Mouse (Mus musculus) gastrocnemius, adult 8-10 months (tissue): ENCODE data around the gene Hs3st5. TPM values are rescaled to one million over a fixed set of nuclear protein-coding genes. Genes with fewer than 3 reads are reported as not detected.
"Not testable (repeated sequence)": the region's sequence is repeated elsewhere in the genome, so short reads cannot be mapped to it uniquely, and the experiment has no call there.

Source experiments
- DNase-seq, 2 experiments: peaks; one replicate each; pipeline ENCODE4 v3.0.0; 2022; ENCODE audit warnings: low spot score in 2 of 2
- total RNA-seq, 4 experiments: library from RNA; stranded (reverse); gene quantifications; 2 replicates each; pipeline ENCODE4 v1.2.4; 2022

Hs3st5 gene
- total RNA-seq, result 1 to 10 TPM; 4.5 to 8.3 (median 7.5) TPM

GRCm38 (mm10) chr10:36506727-36507555 is at the start of gene Hs3st5:
Hs3st5 (plus strand) TSS chr10:36506814.
- DNase-seq, result peak in 1 of 2 experiments; percentile 11

GRCm38 (mm10) chr10:36468664-36469063 is 38.0 kb upstream of the Hs3st5 start:
- no peak for DNase-seq

- no peak for DNase-seq
These were observed 35.5 kb upstream of the Hs3st5 start for GRCm38 (mm10) chr10:36471135-36471534.

- DNase-seq, result no peak
These were observed 31.8 kb upstream of the Hs3st5 start for GRCm38 (mm10) chr10:36474834-36475233.

- DNase-seq, result no peak
These were observed 29.1 kb upstream of the Hs3st5 start for GRCm38 (mm10) chr10:36477543-36477942.

GRCm38 (mm10) chr10:36483362-36483761 is 23.3 kb upstream of the Hs3st5 start:
- DNase-seq, result no peak

GRCm38 (mm10) chr10:36484011-36484410 is 22.6 kb upstream of the Hs3st5 start:
- DNase-seq, result no peak

GRCm38 (mm10) chr10:36484728-36485300 is 21.8 kb upstream of the Hs3st5 start:
- no peak for DNase-seq

- DNase-seq, result no peak
These were observed 13.0 kb upstream of the Hs3st5 start for GRCm38 (mm10) chr10:36493566-36493965.

GRCm38 (mm10) chr10:36499713-36500112 is 6.9 kb upstream of the Hs3st5 start:
- DNase-seq, result no peak

- no peak for DNase-seq
These were observed 434 bp upstream of the Hs3st5 start for GRCm38 (mm10) chr10:36506033-36506726.

- DNase-seq, result no peak
These were observed 899 bp downstream of the Hs3st5 start for GRCm38 (mm10) chr10:36507556-36507870.

GRCm38 (mm10) chr10:36507991-36508546 is 1.5 kb downstream of the Hs3st5 start:
- DNase-seq, result no peak

- DNase-seq, result no peak
These were observed 2.9 kb downstream of the Hs3st5 start for GRCm38 (mm10) chr10:36509477-36509876.

- no peak for DNase-seq
These were observed 17.3 kb downstream of the Hs3st5 start for GRCm38 (mm10) chr10:36523881-36524280.

- DNase-seq, result no peak
These were observed 27.2 kb downstream of the Hs3st5 start for GRCm38 (mm10) chr10:36533633-36534335.

GRCm38 (mm10) chr10:36546622-36547021 is 40.0 kb downstream of the Hs3st5 start:
- DNase-seq, result no peak

GRCm38 (mm10) chr10:36547713-36548112 is 41.1 kb downstream of the Hs3st5 start:
- not testable (repeated sequence) for DNase-seq

GRCm38 (mm10) chr10:36554057-36554456 is 47.4 kb downstream of the Hs3st5 start:
- DNase-seq, result no peak

GRCm38 (mm10) chr10:36554941-36555888 is 48.6 kb downstream of the Hs3st5 start:
- DNase-seq, result no peak
